Mouse (Mus musculus): Measurements from ENCODE around the gene Fbxl3.

Fbxl3 gene

GRCm38 (mm10) chr14:103099238-103099933, at the start of gene Fbxl3:
Gene Fbxl3 (minus strand): TSS chr14:103099566.
- peak; percentile 59 for DNase-seq (ENCODE audit: low spot score)

DNA sequence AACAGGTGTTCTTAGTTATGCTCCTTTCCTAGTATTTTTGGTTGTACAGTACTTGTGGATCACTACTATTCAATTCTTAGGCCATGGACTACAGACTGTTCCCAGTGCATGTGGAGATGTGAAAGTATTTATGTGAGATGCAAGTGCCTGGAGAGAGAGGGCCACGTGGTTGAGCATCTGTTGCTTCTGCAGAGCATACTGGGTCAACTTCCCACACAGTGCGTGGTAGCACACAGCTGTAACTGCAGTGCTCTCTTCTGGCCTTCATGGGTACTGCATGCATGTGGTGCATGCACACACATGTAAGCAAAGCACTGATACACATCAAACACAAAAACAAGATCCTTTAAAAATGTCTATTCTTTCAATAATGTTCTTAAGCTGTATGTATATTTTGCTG, 32.6 kb upstream of the Fbxl3 start:
- DNase-seq (ENCODE audit: low spot score), result no peak

GRCm38 (mm10) chr14:103125756-103126155, 26.4 kb upstream of the Fbxl3 start:
- DNase-seq (ENCODE audit: low spot score), result no peak

DNA sequence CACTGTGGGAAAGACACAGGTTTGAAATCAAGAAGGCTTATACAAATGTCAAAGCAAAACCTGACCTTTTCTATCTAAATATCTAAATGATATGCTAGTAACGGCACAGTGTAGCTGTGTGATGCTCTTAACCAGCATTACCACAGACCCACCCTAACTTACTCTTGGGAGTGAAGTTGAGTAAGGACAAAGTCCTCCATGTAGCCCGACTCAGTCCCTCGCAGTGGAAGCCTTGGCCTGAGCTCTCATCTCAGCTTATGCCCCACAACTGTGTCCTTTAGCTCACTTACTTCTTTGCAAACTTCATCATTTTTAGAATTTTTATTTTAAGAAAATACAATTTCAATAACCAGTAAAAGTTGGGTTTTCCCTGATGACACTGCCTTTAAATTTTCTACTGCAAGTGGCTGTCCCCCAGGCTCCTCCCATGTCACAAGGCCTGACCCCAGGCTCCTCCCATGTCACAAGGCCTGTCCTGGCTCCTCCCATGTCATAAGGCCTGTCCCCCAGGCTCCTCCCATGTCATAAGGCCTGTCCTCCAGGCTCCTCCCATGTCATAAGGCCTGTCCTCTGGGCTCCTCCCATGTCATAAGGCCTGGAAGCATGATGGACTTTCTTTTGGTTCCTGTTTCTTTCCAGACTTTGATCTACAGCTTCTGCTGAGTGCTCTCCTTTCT, 15.8 kb upstream of the Fbxl3 start:
- DNase-seq (ENCODE audit: low spot score), result no peak

GRCm38 (mm10) chr14:103112606-103113363, 13.4 kb upstream of the Fbxl3 start:
- peak; percentile 39 for DNase-seq (ENCODE audit: low spot score)

GRCm38 (mm10) chr14:103109971-103110370, 10.6 kb upstream of the Fbxl3 start:
- no peak for DNase-seq (ENCODE audit: low spot score)

GRCm38 (mm10) chr14:103106301-103106700, 6.9 kb upstream of the Fbxl3 start:
- no peak for DNase-seq (ENCODE audit: low spot score)

DNA sequence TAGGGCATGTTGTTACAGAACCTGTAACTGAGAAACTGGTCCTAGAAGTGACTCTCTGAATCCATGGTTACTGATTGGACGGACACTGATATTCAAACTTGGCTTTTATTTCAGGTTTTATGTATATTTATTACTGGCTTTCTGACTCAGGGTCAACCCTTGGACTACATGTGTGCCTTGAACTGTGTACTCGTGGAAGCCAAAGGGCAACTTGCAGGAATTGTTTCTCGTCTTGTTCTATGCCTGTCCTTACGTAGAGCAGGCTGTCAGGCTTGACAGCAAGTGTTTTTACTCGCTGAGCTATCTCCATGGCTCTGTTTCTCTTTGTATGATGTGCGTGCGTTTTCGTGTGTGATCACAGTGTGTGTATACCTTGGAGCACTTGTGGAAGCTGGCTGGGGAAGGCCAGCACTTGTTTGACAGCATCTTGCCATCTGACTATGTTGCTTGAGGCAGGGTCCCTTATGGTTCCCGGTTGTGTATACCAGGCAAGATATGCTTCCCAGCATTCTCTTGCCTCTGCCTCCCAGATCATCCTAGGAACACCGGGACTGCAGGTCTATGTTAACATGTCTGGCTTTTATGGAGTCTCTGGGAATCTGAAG, 3.5 kb upstream of the Fbxl3 start:
- DNase-seq (ENCODE audit: low spot score), result no peak

GRCm38 (mm10) chr14:103102246-103102645, 2.9 kb upstream of the Fbxl3 start:
- no peak for DNase-seq (ENCODE audit: low spot score)

DNA sequence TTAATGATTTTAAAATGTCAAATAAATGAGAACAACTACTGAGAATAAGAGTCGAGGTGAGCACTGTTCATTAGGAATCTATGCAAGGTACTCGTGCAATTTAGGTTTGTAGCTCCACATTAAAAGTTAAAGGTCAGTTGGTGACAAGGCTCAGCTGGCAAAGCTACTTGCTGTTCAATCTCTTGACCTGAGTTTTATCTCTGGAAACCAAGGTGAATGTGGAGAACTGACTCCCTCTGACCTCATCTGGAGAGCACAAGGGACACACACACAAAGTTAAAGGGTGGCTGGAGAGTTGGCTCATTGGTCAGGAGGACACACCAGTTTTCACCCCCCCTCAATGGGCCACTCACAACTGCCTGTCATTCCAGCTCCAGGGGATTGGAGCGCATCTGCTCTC, 1.8 kb upstream of the Fbxl3 start:
- no peak for DNase-seq (ENCODE audit: low spot score)

DNA sequence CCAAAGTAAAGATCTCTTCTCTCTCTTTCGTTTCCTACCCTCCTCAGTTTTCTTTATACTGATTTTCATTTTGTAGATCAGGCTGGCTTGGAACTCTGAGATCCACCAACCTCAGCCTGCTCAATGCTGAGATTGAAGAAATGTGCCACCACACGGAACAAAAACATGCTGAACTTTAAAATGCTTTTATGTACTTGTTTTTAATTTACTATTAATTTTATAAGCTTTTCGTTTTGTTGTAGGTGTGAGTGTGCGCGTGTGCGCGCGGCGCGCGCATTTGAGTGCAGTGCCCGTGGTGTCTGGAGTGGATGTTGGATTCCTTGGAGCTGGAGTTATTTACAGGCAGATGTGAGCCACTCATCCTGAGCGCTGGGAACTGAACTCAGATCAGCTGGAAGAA, 930 bp upstream of the Fbxl3 start:
- DNase-seq (ENCODE audit: low spot score), result no peak

GRCm38 (mm10) chr14:103098587-103099235, 655 bp downstream of the Fbxl3 start:
- DNase-seq (ENCODE audit: low spot score), result no peak

GRCm38 (mm10) chr14:103098213-103098586, 1.2 kb downstream of the Fbxl3 start:
- DNase-seq (ENCODE audit: low spot score), result no peak

- DNase-seq (ENCODE audit: low spot score), result no peak
These were observed 2.7 kb downstream of the Fbxl3 start for GRCm38 (mm10) chr14:103096621-103097020.

DNA sequence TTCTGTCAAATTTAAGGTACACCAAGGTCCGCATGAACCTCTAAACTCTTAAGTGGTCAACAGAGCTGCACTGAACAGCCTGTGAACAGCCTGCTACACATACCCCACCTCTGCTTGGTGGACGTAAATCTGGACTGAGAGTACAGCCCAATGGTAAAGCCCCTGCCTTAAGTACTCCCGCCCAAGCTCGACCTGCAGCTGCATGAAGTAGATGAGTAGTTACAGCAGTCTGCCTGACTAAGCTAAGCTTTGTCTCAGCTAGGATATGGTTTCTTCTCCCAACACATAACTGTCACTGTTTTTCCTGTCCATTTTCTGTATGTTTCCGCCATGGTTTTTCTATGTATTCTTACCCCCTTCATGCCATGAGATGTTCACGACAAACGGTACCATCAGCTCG, 3.5 kb downstream of the Fbxl3 start:
- DNase-seq (ENCODE audit: low spot score), result no peak

DNA sequence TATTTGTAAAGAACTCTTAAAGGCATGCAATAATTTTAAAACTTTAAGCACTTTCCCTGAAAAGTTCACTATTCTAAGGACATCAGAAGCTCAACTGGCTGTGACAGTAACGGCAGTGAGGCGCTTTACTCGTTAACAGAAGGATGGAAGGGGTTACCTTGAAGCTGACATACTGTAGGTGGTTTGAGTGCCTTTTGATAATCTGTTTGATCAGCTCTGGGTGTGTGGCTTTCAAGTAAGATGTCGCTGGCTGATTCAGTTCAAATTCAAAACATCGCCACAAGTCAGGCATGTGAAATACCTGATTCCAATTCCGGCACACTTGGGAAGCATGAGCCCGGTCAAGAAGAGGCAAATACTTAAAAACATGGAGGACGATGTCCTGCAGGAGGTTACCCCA, 4.3 kb downstream of the Fbxl3 start:
- no peak for DNase-seq (ENCODE audit: low spot score)

- DNase-seq (ENCODE audit: low spot score), result no peak
These were observed 5.7 kb downstream of the Fbxl3 start for GRCm38 (mm10) chr14:103093670-103094069.

DNA sequence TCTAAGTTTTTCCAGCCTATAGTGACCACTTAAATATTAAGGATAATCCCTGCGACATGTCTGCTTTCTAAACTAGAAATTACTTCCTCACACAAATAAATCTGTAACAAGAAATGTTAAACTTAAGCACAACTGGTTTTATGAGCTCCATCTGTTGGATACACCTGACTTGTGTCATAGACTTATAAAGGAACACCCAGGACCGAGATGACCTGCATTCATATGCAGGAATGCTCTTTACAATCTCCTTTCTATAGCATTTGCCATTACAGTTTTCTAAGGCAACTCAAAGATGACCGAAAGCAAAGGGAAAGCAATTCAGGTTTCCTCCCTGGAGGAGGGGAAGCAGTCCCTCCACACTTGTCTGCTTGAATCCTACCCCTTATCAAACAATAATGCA, 6.1 kb downstream of the Fbxl3 start:
- no peak for DNase-seq (ENCODE audit: low spot score)

- DNase-seq (ENCODE audit: low spot score), result no peak
These were observed 10.7 kb downstream of the Fbxl3 start for GRCm38 (mm10) chr14:103088624-103089023.

- DNase-seq (ENCODE audit: low spot score), result no peak
These were observed 11.5 kb downstream of the Fbxl3 start for GRCm38 (mm10) chr14:103087846-103088245.

- no peak for DNase-seq (ENCODE audit: low spot score)
These were observed 12.6 kb downstream of the Fbxl3 start for GRCm38 (mm10) chr14:103086671-103087324.

All from layer of hippocampus, adult 9-10 months (tissue).